Mouse (Mus musculus) small intestine, adult 2 months (tissue): Measurements from ENCODE around the gene Aspscr1.

Experiments used
- CTCF ChIP-seq: fragments of 200-500 bp; IDR thresholded peaks from 2 replicates; pipeline ENCODE4 v1.5.1; 2012; ENCODE audit warnings: low read depth, mild to moderate bottlenecking, control low read depth, inconsistent platforms, low read length, moderate library complexity, mixed read lengths; ENCODE audit not compliant: insufficient replicate concordance, insufficient read length; ENCODE audit errors: extremely low read depth
- POLR2A ChIP-seq: fragments of 200-500 bp; IDR thresholded peaks from 2 replicates; pipeline ENCODE4 v1.6.1; 2012; ENCODE audit warnings: low read depth, mild to moderate bottlenecking, control low read depth, inconsistent platforms, low read length, moderate library complexity

GRCm38 (mm10) chr11:120624680-120625111, 48.1 kb upstream of the Aspscr1 start:
- TF ChIP-seq CTCF (no peak), POLR2A (peak; percentile 77)
